Mouse (Mus musculus): ENCODE measurements around the gene Pip5k1b. TPM values are rescaled to one million over a fixed set of nuclear protein-coding genes. Genes with fewer than 3 reads are reported as not detected.

Pip5k1b gene
- total and polyA plus RNA-seq, 3 experiments, result 14.6 to 23.1 (median 22.2) TPM

- no peaks in the 10 kb centered on the region for H3K27me3 ChIP-seq (ENCODE audit: control insufficient read depth, insufficient read depth, low read length)
- 94% methylated on average over 14 of the region's 14 CpGs for WGBS
- intact Hi-C loops (cut with DNase I), result no loop called here
- H3K4me1 ChIP-seq (ENCODE audit: control insufficient read depth, insufficient read depth, low read length), result peaks cover 10% of the 10 kb centered on the region
- H3K4me3 ChIP-seq, result no peak overlapping the region
- no peak for DNase-seq
- no peaks in the 10 kb centered on the region for H3K79me2 ChIP-seq (replicated peaks; ENCODE audit: control insufficient read depth, insufficient read depth, low read length)
- no peak overlapping the region for H3K9ac ChIP-seq (ENCODE audit: low read depth, low read length)
- H3K27ac ChIP-seq, result no peak overlapping the region
- 0 out of 2 replicates have a peak, but pooled peaks cover 2% of the 10 kb centered on the region for H3K36me3 ChIP-seq (ENCODE audit: control insufficient read depth, insufficient read depth, low read length)
- TF ChIP-seq CTCF (IDR thresholded peaks at IDR 0.05) (no peak), EP300 (IDR thresholded peaks at IDR 0.05; ENCODE audit: insufficient read depth, low read depth, low read length) (no peak), POLR2A (IDR thresholded peaks at IDR 0.05; ENCODE audit: insufficient read depth, low read depth, low read length) (no peak)
Measured at GRCm38 (mm10) chr19:24262736-24263135, 292.9 kb downstream of the Pip5k1b start.

GRCm38 (mm10) chr19:24259390-24260351 lies 296.0 kb downstream of the Pip5k1b start:
- intact Hi-C loops (cut with DNase I), result no loop called here
- H3K4me3 ChIP-seq, result no peak overlapping the region
- peak overlapping the region; percentile 48 for H3K27ac ChIP-seq
- no peak for TF ChIP-seq EP300 (IDR thresholded peaks at IDR 0.05; ENCODE audit: insufficient read depth, low read depth, low read length)
- TF ChIP-seq CTCF (IDR thresholded peaks at IDR 0.05), result no peak
- no peak for TF ChIP-seq POLR2A (IDR thresholded peaks at IDR 0.05; ENCODE audit: insufficient read depth, low read depth, low read length)
- DNase-seq, result no peak
- H3K27me3 ChIP-seq (ENCODE audit: control insufficient read depth, insufficient read depth, low read length), result no peaks in the 10 kb centered on the region
- 0 out of 2 replicates have a peak, but pooled peaks cover 2% of the 10 kb centered on the region for H3K36me3 ChIP-seq (ENCODE audit: control insufficient read depth, insufficient read depth, low read length)
- H3K79me2 ChIP-seq (replicated peaks; ENCODE audit: control insufficient read depth, insufficient read depth, low read length), result no peaks in the 10 kb centered on the region
- no peak overlapping the region for H3K9ac ChIP-seq (ENCODE audit: low read depth, low read length)
- WGBS, result 45% methylated on average over 12 of the region's 12 CpGs
- H3K4me1 ChIP-seq (ENCODE audit: control insufficient read depth, insufficient read depth, low read length), result peaks cover 10% of the 10 kb centered on the region

GRCm38 (mm10) chr19:24258368-24258767 lies 297.3 kb downstream of the Pip5k1b start:
- 7% methylated on average over 5 of the region's 5 CpGs for WGBS
- TF ChIP-seq EP300 (IDR thresholded peaks at IDR 0.05; ENCODE audit: insufficient read depth, low read depth, low read length) (0 out of 2 replicates have a peak, but pooled peaks have one; percentile 15), POLR2A (IDR thresholded peaks at IDR 0.05; ENCODE audit: insufficient read depth, low read depth, low read length) (no peak)
- H3K9ac ChIP-seq (ENCODE audit: low read depth, low read length), result no peak overlapping the region
- no peaks in the 10 kb centered on the region for H3K27me3 ChIP-seq (ENCODE audit: control insufficient read depth, insufficient read depth, low read length)
- H3K4me1 ChIP-seq (ENCODE audit: control insufficient read depth, insufficient read depth, low read length), result peaks cover 10% of the 10 kb centered on the region
- no peak for DNase-seq
- no peaks in the 10 kb centered on the region for H3K79me2 ChIP-seq (replicated peaks; ENCODE audit: control insufficient read depth, insufficient read depth, low read length)
- H3K36me3 ChIP-seq (ENCODE audit: control insufficient read depth, insufficient read depth, low read length), result 0 out of 2 replicates have a peak, but pooled peaks cover 2% of the 10 kb centered on the region
- intact Hi-C loops (cut with DNase I), result no loop called here
- peak overlapping the region; percentile 60 for H3K27ac ChIP-seq
- no peak overlapping the region for H3K4me3 ChIP-seq

GRCm38 (mm10) chr19:24257962-24258361 lies 297.7 kb downstream of the Pip5k1b start:
- H3K4me1 ChIP-seq (ENCODE audit: control insufficient read depth, insufficient read depth, low read length), result peaks cover 10% of the 10 kb centered on the region
- no peak overlapping the region for H3K4me3 ChIP-seq
- no peak for DNase-seq
- TF ChIP-seq CTCF (IDR thresholded peaks at IDR 0.05) (no peak), POLR2A (IDR thresholded peaks at IDR 0.05; ENCODE audit: insufficient read depth, low read depth, low read length) (no peak), EP300 (IDR thresholded peaks at IDR 0.05; ENCODE audit: insufficient read depth, low read depth, low read length) (no peak)
- 79% methylated on average over 6 of the region's 6 CpGs for WGBS
- intact Hi-C loops (cut with DNase I), result no loop called here
- H3K27me3 ChIP-seq (ENCODE audit: control insufficient read depth, insufficient read depth, low read length), result no peaks in the 10 kb centered on the region
- peak overlapping the region; percentile 60 for H3K27ac ChIP-seq
- 0 out of 2 replicates have a peak, but pooled peaks cover 2% of the 10 kb centered on the region for H3K36me3 ChIP-seq (ENCODE audit: control insufficient read depth, insufficient read depth, low read length)
- no peaks in the 10 kb centered on the region for H3K79me2 ChIP-seq (replicated peaks; ENCODE audit: control insufficient read depth, insufficient read depth, low read length)
- no peak overlapping the region for H3K9ac ChIP-seq (ENCODE audit: low read depth, low read length)

- H3K9ac ChIP-seq (ENCODE audit: low read depth, low read length), result no peak overlapping the region
- TF ChIP-seq POLR2A (IDR thresholded peaks at IDR 0.05; ENCODE audit: insufficient read depth, low read depth, low read length), result no peak
- no peak for TF ChIP-seq CTCF (IDR thresholded peaks at IDR 0.05)
- TF ChIP-seq EP300 (IDR thresholded peaks at IDR 0.05; ENCODE audit: insufficient read depth, low read depth, low read length), result no peak
- no peak overlapping the region for H3K4me3 ChIP-seq
- 0 out of 2 replicates have a peak, but pooled peaks cover 2% of the 10 kb centered on the region for H3K36me3 ChIP-seq (ENCODE audit: control insufficient read depth, insufficient read depth, low read length)
- no peak for DNase-seq
- no peak overlapping the region for H3K27ac ChIP-seq
- peaks cover 14% of the 10 kb centered on the region for H3K4me1 ChIP-seq (ENCODE audit: control insufficient read depth, insufficient read depth, low read length)
- no peaks in the 10 kb centered on the region for H3K27me3 ChIP-seq (ENCODE audit: control insufficient read depth, insufficient read depth, low read length)
- intact Hi-C loops (cut with DNase I), result no loop called here
- H3K79me2 ChIP-seq (replicated peaks; ENCODE audit: control insufficient read depth, insufficient read depth, low read length), result no peaks in the 10 kb centered on the region
- 41% methylated on average over 9 of the region's 9 CpGs for WGBS
Measured at GRCm38 (mm10) chr19:24253657-24254260, 301.9 kb downstream of the Pip5k1b start.
